Mouse (Mus musculus): ENCODE measurements at regions not wholly inside any gene's neighbourhood (a gene's known extent, or its start where the extent isn't known, plus 50 kb on each side); places are given as distances from the start of the nearest gene placed in this dataset.
"Not testable (repeated sequence)": the region's sequence is repeated elsewhere in the genome, so short reads cannot be mapped to it uniquely, and the experiment has no call there.

DNA sequence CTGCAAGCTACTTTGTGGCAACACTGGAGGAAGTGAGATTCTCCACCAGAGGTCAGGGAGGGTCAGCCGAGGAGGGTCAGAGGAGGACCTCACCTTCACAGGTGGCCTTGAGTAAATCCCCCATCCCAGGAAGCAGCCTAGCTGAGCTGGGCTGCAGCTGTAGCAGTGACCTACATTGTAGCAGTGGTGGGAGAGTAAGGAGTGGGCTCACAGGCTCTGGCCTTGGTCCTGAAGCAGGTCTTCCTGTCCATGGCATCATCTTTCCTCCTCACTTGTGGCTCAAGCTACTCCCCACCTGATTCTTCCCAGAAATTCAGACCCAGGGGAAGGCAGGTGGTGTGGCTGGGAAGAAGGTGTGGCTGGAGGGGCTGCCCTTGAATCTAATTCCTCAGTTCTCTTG, 84.3 kb downstream of the 1810013L24Rik start:
- not testable (repeated sequence) for DNase-seq

DNA sequence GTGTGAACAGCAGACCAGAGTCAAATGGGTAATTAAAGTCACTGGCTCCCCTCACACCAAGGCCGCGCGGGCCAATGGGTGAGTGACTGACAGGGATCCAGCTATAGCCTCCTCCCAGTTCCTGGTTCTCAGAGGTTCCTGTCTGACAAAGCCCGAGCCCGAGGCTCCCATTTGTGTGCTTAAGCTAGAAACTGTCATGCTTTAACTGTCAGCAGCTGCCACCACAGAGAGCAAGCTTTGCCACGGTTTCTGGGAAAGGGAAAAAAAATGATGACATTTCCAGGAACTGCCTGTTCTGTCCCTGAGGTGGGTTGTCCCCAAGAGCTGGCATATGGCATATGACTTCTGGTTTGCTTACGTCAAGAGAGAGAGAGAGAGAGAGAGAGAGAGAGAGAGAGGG, 86.2 kb downstream of the 1810013L24Rik start:
- DNase-seq = peak; percentile 12 to 18

DNA sequence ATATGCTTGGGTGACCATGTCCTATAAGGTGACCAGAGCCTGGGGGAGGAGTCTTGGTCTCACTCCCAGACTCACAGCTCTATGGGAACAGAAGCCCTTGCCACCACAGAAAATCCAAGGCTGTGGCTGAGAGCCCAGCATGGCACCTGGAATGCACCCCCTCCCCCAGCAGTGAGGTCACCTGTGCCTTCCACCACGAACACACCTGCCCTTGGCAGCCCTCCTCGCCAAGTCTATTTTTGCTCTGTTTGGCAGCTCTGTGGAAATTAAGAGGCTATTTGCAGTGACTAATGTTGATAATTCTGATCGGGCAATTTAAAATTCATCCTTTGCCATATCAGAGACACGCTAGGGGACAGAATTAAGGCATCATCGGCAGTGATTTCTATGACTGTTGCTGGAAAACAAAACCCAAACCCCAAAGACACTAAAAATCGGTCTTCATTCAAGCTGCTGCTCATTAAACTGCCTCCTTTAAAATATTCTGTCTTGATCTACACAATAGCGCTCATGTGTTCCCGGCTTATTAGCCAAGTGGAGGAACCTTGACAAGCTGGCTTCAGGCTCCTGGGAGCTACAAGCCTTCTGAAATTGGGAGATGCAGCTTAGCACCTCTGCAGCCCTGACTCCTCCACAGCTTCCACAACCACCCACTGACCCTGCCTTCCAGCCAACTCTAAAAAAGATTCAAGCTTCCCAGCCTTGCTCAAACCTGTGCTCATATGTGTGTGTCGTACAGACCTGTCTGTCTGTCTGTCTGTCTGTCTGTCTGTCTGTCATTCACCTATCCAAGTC, 89.0 kb downstream of the 1810013L24Rik start:
- DNase-seq = peak; percentile 72 to 76

DNA sequence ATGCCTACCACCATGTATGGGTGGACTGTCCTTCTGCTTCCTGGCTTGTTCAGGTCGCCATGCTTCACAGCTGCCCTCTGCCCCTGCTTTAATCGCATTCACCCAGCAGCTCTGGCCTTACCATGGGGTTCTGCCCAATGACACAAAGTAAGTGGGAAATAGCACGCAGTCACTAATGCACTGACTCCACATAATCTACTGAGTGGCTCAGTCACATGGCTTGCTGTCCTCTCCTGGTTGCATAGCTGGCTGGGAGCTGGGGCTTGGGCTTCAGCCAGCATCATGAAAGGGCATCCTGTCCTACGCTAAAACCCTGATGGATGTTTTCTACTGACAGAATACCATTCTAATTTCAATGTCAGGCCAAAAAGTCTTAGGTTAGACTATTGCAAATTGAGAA, 94.8 kb downstream of the 1810013L24Rik start:
- DNase-seq = no peak

DNA sequence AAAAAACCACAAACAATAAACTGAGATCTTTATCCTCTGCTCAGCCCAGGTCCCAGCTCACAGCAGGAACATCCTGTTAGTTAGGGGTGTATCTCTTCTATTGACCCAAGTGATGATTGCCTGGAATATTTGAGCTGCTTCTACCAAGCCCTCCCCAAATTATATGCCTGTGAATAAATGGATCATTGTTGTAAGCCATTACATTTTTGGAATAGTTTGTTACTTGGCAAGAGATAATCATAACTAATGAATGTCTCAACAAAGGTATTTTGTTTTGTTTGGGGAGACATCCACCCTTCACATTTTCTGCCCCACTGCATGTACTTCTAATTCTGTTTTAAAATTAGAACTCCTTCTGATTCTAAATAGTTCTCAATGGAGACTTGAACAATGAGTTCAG, 102.1 kb downstream of the 1810013L24Rik start:
- no peak for DNase-seq

DNA sequence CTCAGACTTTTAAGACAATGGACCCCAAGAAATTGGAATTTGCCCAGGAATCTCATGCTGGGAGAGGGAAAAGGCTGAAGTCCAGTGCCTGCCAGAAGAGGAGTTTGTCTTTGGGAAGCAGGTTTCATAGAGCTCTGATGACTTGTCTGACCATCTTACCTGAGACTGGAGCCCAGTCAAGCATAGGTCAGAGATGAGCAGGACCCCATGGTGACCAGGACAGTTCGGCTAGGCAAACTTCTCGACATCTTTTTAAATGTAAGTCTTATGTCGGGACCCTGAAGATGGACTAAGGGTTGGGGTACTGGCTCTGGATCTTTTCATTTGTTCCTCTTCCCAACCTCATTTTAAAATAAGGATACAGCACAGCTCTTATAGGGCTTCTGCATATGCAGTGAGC, 103.2 kb downstream of the 1810013L24Rik start:
- DNase-seq = no peak

DNA sequence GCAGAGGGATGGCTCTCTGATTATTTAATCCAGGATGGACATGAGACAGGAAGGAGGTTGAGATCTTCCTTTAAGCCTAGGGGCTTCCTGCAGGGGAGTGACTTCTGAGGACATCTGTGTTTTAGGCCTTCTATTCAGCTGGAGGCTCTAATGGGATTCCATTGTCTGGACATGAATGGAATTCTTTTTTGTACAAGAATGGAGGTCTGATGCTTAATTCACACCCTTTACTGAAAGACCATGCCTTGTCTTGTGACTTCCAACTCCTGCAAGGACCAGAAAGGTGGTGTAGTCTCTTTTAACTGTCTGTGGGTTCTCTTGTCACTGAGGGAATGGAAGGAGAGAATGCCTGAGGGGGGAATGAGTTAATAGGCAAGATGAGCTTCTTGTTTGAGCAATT, 106.5 kb downstream of the 1810013L24Rik start:
- DNase-seq = no peak

DNA sequence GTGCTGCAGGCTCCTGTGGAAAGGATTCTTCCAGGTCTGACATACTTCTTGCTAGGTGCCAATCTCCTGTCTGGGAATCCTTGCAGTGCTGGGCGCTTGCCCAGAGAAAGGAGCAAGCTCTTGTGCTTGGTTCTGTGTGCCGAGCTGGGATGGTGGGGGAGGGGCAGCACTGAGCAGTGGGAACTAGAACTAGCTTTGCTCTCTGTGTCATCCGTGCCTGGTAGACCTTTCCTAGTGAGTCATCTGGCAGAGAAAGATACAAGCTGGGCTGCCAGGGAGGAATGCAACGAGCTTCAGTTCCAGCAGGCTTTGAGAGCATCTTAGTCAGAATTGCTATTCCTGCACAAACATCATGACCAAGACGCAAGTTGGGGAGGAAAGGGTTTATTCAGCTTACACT, 108.6 kb downstream of the 1810013L24Rik start:
- DNase-seq = peak; percentile 87 to 93

DNA sequence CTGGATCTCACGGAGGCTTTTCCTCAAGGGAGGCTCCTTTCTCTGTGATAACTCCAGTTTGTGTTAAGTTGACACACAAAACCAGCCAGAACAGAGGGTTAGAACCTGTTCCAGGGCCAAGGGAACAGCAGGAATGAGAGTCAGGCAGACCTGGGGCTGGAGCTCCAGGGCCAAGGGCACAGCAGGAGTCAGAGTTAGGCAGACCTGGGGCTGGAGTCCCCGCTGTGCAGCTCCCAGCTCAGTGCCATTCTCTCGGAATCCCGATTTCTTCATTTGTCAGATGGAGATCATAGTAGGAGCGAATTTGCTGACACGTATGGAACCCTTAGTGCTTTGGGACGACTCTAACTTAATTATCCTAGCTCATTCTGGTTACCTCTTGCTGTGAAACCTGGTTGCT, 109.2 kb downstream of the 1810013L24Rik start:
- DNase-seq = peak; percentile 48 to 70

DNA sequence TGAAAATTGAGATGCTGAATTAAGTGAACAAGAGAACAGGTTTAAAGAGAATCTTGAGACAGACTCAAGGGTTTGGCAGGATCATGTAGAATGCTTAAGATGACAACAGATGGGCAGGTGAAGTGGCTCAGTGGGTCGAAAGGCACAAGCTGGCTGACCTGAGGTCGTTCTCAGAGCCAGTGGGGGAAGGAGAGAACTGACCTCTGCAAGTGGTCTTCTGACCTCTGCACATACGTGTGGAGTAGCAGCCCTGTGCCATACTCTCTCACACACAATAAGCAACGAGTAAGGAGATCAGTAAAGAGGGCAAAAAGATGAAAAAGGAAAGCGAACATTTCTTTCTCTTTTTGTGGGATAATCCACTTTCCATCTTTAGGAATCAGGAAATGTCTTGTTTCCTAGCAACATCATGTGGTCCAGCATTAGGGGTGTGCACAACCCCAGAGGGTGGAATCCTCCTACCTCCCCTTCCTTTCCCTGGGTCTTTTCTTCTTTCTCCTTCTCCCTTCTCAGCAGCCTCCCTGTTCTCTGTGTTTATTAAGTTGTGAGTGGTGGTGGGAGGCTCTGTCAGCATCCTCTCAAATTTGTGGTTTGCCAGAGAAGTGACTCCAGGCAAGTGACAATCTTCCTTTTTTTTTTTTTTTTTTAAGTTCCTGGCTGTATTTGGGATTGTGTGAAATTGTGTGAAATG, 114.7 kb downstream of the 1810013L24Rik start:
- DNase-seq = no peak

DNA sequence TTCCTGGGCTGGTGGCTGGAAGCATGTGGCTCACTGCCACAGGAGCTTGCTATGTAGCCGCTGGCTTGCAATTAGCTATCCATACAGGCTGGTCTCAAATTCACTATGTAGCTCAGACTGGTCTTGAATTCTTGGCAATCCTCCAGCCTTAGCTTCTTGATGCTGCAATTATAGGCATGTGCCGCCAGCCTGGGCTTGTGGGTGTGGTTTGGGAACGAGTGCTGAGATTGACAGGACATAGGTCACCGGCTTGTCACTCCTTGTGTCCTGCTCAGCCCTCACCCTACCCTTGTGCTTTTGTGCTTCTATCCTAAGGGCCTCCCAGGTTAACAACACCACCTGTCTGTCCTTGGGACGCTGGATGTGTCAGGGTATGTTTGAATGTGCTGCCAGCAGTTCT, 117.9 kb downstream of the 1810013L24Rik start:
- DNase-seq = peak in 1 of 2 experiments; percentile 26

DNA sequence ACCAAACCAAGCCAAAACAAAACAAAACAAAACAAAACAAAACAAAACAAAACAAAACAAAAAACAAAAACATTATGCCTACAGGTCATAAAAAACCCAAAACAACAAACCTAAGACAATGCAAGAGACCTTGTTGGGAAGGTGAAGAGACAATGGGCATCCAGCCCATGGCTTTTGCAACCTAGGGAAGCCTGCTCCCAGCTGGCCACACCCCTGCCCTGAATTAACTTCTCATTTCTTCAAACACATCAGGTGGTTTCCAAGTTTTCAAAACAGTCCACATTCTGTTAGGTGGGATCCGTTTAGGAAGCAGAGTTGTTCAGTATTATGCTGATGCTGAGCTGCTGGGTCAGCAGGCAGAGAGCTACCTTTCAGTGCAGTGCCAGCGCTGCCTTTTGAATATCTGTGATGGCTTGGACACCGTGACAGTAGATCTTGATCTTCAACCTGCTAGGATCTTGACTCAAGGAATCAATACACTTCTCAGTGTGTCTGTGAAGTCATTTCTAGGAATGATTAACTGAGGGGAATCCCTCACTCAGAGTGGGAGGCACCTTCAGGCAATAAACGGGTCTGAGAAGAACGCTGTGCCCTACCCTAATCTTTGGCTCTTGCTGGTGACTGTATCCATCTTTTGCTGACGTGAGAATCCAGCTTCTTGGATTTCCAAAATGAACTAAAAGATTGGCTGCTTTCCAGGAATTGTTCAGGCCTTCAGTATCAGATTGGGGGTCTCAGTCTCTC, 121.4 kb downstream of the 1810013L24Rik start:
- no peak for DNase-seq

DNA sequence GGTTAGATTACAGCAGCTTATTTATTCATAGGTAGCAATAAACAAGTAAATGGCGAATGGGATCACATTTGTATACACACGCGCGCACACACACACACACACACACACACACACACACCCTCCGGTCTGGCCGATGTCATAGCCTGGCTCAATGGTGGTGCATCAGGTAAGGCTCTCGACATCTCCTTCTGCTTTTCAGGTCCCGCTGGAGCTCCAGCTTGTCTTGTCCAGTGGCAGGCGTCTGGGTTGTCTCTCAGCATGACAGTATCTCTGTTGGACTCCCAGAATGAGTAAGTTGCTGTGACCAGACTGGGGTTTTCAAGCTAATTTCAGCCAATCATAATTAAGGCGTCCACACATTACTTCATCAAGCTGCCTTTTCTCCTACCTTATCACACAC, 131.8 kb downstream of the 1810013L24Rik start:
- no peak for DNase-seq

DNA sequence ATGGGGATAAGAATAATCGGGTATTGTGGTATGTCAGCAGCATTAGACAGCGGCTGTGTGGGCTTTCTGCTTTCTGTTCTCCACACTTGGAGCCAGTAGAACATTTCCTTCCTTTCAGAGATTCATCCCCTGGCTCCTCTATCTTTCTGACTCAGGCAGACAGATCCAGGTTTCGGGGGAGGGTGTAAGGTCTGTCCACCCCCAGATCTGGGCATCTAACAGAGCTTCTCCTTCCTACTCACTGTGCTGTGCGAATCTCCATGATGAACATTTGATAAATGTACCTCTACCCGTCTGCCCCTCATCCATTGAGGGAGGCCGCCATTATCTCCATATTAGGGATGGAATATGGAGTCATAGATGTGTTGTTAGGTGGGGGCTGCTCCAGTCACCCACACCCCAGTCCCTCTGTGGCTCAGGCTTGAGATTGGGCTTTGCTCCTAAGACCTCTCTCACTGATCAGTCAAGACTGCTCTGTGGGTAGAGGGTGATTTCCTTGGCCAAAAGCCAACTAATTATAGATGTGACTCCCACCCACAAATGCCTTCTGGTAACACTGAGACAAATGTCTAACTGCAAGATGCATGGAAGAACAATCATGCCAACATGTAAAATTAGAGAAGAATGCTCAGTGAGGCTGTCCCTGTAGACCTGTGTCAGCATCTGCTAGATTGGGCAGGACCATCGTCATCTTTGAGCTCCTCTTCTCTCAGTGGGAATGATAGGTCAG, 163.8 kb downstream of the 1810013L24Rik start:
- DNase-seq = peak; percentile 37 to 56

DNA sequence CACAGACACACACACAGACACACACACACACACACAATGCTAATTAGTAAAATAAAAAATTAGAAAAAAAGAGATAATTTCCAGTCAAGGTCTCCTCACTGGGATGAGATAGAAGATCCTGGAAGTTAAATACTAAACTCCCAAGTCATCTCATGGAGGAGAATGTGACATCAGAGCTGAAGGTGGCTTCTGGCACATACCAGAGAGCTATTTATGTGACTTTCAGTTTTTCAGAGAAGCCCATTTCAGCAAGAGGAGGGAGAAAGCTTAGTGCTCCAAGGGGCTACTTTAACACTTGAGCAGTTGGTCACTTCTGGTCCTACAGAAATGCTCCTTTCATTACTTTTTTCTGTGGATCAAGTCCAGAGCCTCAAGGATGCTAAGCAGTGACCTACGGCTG, 164.6 kb downstream of the 1810013L24Rik start:
- no peak for DNase-seq

DNA sequence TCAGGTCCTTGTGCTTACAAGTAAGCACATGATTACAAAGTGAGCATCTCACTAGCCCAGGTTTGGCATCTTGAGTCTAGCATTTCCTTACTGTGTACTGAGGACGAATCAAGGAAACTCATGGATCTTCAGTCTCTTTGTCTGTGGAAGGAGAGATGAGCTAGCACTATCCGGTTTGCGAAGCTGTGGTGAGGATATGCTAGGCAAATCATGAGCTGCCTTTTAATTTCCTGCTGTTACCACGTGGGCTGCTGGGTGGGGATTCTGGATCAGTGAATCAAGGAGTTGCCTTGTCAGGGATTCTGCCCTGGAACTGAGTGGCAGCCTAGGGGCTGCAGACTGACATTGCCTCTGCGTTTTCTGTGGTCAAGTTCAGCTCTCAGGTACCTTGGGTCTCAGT, 167.3 kb downstream of the 1810013L24Rik start:
- no peak for DNase-seq

DNA sequence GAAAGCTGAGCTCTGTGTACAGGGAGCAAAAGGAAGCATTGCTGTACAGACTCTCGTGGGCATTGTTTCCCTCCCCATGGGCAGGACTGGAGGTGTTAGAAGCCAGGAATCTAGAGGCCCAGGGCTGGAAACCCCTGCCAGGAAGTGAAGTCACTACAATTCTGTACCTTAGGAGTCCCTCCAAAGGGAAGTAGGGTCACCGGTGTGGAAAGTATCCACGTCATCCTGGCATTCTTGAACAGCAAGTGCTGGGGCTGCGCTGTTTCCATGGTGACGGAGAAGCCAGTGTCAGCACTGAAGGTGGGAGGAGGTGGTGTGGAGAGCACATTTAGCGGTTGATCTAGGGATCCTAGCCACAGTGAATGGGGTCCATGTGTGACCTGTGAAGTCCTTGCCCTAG, 174.1 kb downstream of the 1810013L24Rik start:
- peak; percentile 31 to 44 for DNase-seq

DNA sequence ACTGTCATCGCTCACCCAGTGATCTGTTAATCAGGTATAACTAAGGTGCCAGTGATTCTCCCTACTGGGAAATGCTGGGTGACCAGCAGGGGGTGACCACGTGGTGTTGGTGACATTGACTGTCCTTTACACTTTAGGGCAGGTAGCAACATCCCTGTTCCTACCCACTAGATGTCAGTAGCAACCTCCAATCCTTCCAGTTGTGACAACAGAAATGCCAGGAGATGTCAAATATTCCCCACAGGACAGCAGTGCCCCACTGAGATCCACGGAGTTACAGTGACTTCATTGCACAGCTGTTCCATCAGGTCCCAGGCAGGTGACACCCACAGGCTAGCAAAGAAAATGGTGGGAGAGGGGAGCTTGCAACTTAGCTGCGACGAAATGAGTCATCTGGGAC, 176.0 kb downstream of the 1810013L24Rik start:
- peak; percentile 29 to 31 for DNase-seq

DNA sequence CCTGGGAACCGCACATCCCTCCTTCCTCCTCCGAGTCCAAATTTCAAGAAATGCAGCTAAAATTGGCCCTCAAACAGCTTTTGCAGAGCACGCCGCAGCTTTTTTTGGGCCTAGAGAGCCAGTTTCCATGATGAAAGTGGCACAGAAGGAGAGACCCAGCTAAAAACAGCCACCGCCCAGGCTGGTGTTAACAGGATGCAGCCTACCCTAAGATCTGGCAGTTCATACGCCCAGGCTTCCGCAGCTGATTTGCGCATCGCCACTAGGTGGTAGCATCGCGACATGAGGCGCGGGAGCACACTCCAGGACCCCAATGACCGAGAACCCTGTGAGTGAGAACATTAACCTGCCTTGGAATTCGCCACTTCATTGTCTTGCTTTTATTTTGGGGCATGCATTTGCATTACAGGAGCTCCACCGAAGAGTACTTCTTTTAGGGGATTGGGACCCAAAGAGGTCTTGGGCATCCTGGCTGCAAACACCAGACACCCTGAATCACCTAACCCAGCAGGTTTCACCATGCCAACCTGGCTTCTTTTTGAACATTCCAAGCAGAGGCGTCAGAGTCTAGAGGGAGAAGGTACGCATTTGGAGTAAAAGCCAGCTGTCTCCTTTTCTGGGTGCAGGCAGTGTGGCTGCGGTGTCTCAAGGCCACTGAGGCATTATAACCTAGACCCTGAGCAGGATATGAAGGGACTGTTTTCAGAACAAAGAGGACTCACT, 179.6 kb downstream of the 1810013L24Rik start:
- peak; percentile 93 to 95 for DNase-seq

DNA sequence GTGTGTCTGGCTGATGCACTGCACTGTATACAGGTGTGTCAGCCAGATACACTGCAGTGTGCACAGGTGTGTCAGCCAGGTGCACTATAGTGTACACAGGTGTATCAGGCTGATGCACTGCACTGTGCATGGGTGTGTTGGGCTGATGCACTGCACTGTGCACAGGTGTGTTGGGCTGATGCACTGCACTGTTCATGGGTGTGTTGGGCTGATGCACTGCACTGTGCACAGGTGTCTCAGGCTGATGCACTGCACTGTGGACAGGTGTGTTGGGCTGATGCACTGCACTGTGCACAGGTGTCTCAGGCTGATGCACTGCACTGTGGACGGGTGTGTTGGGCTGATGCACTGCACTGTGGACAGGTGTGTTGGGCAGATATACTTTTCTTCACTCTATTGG, 181.2 kb downstream of the 1810013L24Rik start:
- no peak for DNase-seq

DNA sequence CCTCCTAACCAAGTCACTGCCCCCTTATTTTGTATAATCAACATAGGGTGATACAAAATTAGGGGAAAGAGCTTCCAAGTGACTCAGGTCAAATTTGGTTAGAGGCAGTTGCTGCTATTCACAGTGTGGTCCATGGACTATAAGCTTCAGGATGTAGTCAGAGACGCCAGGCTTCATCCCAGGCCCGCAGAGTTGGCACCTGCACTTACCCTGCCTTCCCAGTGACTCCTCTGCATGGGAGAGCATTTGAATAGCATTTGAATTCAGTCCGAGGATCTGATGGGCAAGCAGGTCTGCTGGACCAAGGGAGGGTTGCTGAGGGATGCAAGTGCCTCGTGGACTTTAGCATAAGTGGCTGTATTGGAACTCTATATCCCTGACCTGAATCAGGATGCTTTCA, 181.8 kb downstream of the 1810013L24Rik start:
- peak; percentile 47 to 63 for DNase-seq

All from cerebellum, postnatal 10 days (tissue).